Mouse (Mus musculus) heart, embryonic 16.5 days (tissue): ENCODE measurements around the gene Eif2ak2. TPM values are rescaled to one million over a fixed set of nuclear protein-coding genes. Genes with fewer than 3 reads are reported as not detected.

Experiments
- ATAC-seq: fragments of 200-750 bp; cut with Nextera tagmentation; replicated peaks from 2 replicates; pipeline ENCODE4 v1.8.0; 2017; ENCODE audit warnings: moderate number of reproducible peaks; ENCODE audit not compliant: insufficient read depth, low FRiP score; ENCODE audit errors: extremely low read depth
- H3K27ac ChIP-seq: fragments of 300-500 bp; sonication (generic); 2 replicates; pipeline ENCODE4 v1.5.1; 2014; ENCODE audit warnings: mild to moderate bottlenecking, low read length, control low read depth, moderate library complexity
- H3K27me3 ChIP-seq: fragments of 300-500 bp; sonication (generic); 2 replicates; pipeline ENCODE4 v1.6.1; 2014; ENCODE audit warnings: low read length, mixed read lengths; ENCODE audit not compliant: control insufficient read depth, insufficient read depth
- H3K36me3 ChIP-seq: fragments of 300-500 bp; sonication (generic); 2 replicates; pipeline ENCODE4 v1.6.1; 2014; ENCODE audit not compliant: control insufficient read depth, insufficient read depth
- H3K4me1 ChIP-seq: fragments of 300-500 bp; sonication (generic); 2 replicates; pipeline ENCODE4 v1.6.1; 2014; ENCODE audit warnings: low read length, mixed read lengths; ENCODE audit not compliant: control insufficient read depth, insufficient read depth
- H3K4me2 ChIP-seq: fragments of 300-500 bp; sonication (generic); 2 replicates; pipeline ENCODE4 v1.6.1; 2014; ENCODE audit warnings: low read depth, mild to moderate bottlenecking, control low read depth, low read length
- H3K4me3 ChIP-seq: fragments of 300-500 bp; sonication (generic); 2 replicates; pipeline ENCODE4 v1.5.1; 2014; ENCODE audit warnings: mild to moderate bottlenecking, control low read depth, low read length
- H3K9ac ChIP-seq: fragments of 300-500 bp; sonication (generic); 2 replicates; pipeline ENCODE4 v1.6.1; 2014; ENCODE audit warnings: low read length, control low read depth
- H3K9me3 ChIP-seq: fragments of 300-500 bp; sonication (generic); replicated peaks from 2 replicates; pipeline ENCODE4 v1.6.1; 2016; ENCODE audit warnings: low read length; ENCODE audit not compliant: control insufficient read depth
- whole genome bisulfite sequencing: fragments of 180-500 bp; shearing (Covaris S2); extraction: QIAGEN DNeasy Blood & Tissue Kit; methylation state at CpG from one replicate; pipeline ENCODE4 v1.1.7; 2014; 5-methylcytosine and 5-hydroxymethylcytosine counted together
- polyA plus RNA-seq: library from polyadenylated mRNA; unstranded; fragments of >200 nt; fragmentation: Nextera tagmentation; extraction: Ambion mirVana; gene quantifications from 2 replicates; pipeline ENCODE4 v1.2.1, GENCODE M21; 2015

Eif2ak2 gene
- polyA plus RNA-seq, 1 experiment from 2014 or later = 9.6 TPM

GRCm38 (mm10) chr17:78873886-78874285 is 8.5 kb downstream of the Eif2ak2 start:
- Histone ChIP-seq H3K27me3 (no peaks in the 10 kb centered on the region), H3K4me2 (no peak overlapping the region), H3K9me3 (no peaks in the 10 kb centered on the region), H3K4me1 (no peaks in the 10 kb centered on the region), H3K27ac (no peak overlapping the region), H3K4me3 (no peak overlapping the region), H3K36me3 (peaks cover 22% of the 10 kb centered on the region), H3K9ac (no peak overlapping the region)
- 89% methylated on average over 6 of the region's 6 CpGs for WGBS
- no peak for ATAC-seq

- no peak overlapping the region for H3K4me2 ChIP-seq
- no peaks in the 10 kb centered on the region for H3K27me3 ChIP-seq
- WGBS = 87% methylated on average over 10 of the region's 10 CpGs
- H3K4me1 ChIP-seq = no peaks in the 10 kb centered on the region
- no peak overlapping the region for H3K4me3 ChIP-seq
- H3K9me3 ChIP-seq = no peaks in the 10 kb centered on the region
- peaks cover 23% of the 10 kb centered on the region for H3K36me3 ChIP-seq
- H3K9ac ChIP-seq = no peak overlapping the region
- no peak for ATAC-seq
- no peak overlapping the region for H3K27ac ChIP-seq
Measured at GRCm38 (mm10) chr17:78856243-78856642, 26.1 kb downstream of the Eif2ak2 start.

- H3K9ac ChIP-seq = no peak overlapping the region
- no peaks in the 10 kb centered on the region for H3K4me1 ChIP-seq
- WGBS = 92% methylated on average over 7 of the region's 7 CpGs
- no peaks in the 10 kb centered on the region for H3K27me3 ChIP-seq
- no peak overlapping the region for H3K27ac ChIP-seq
- H3K4me2 ChIP-seq = no peak overlapping the region
- H3K36me3 ChIP-seq = peaks cover 53% of the 10 kb centered on the region
- no peaks in the 10 kb centered on the region for H3K9me3 ChIP-seq
- ATAC-seq = no peak
- H3K4me3 ChIP-seq = no peak overlapping the region
Measured at GRCm38 (mm10) chr17:78842271-78842928, 40.0 kb downstream of the Eif2ak2 start.

GRCm38 (mm10) chr17:78836056-78836455 is 46.3 kb downstream of the Eif2ak2 start:
- Histone ChIP-seq H3K36me3 (peaks cover 20% of the 10 kb centered on the region), H3K4me2 (peak overlapping the region; percentile 91), H3K4me1 (0 out of 2 replicates have a peak, but pooled peaks cover 5% of the 10 kb centered on the region), H3K9ac (peak overlapping the region; percentile 76), H3K27me3 (no peaks in the 10 kb centered on the region), H3K9me3 (no peaks in the 10 kb centered on the region), H3K4me3 (peak overlapping the region; percentile 94), H3K27ac (peak overlapping the region; percentile 84)
- 28% methylated on average over 2 of the region's 2 CpGs for WGBS
- no peak for ATAC-seq

- Histone ChIP-seq H3K27ac (peak within 1 kb of the TSS; percentile 89), H3K4me2 (peak within 1 kb of the TSS; percentile 91), H3K4me1 (0 out of 2 replicates have a peak, but pooled peaks cover 5% of the 10 kb centered on the region), H3K9ac (peak within 1 kb of the TSS; percentile 96), H3K27me3 (no peaks in the 10 kb centered on the region), H3K36me3 (peaks cover 18% of the 10 kb centered on the region), H3K9me3 (no peaks in the 10 kb centered on the region), H3K4me3 (peak within 1 kb of the TSS; percentile 94)
- peak; percentile 98 for ATAC-seq
- under 1% methylated on average over 81 of the region's 81 CpGs for WGBS
Measured at GRCm38 (mm10) chr17:78834856-78835835, 47.2 kb downstream of the Eif2ak2 start, which contains the start of the genes Heatr5b and Gpatch11. TSS of gene Heatr5b (minus strand) at chr17:78835364. TSS of gene Gpatch11 (plus strand) at chr17:78835567.

- Histone ChIP-seq H3K27me3 (no peaks in the 10 kb centered on the region), H3K27ac (0 out of 2 replicates have a peak overlapping the region, but pooled peaks have one; percentile 12), H3K9ac (peak overlapping the region; percentile 22; the same call in 1 of the 2 replicates), H3K4me3 (no peak overlapping the region), H3K4me2 (no peak overlapping the region), H3K9me3 (no peaks in the 10 kb centered on the region), H3K36me3 (peaks cover 35% of the 10 kb centered on the region), H3K4me1 (peaks cover 5% of the 10 kb centered on the region; the same call in 1 of the 2 replicates)
- no peak; the same call in 1 of the 2 replicates for ATAC-seq
- WGBS = 59% methylated on average over 13 of the region's 13 CpGs
Measured at GRCm38 (mm10) chr17:78824346-78824745, 58.0 kb downstream of the Eif2ak2 start.

- Histone ChIP-seq H3K4me3 (no peak overlapping the region), H3K27me3 (no peaks in the 10 kb centered on the region), H3K9me3 (no peaks in the 10 kb centered on the region), H3K4me2 (no peak overlapping the region), H3K4me1 (peaks cover 2% of the 10 kb centered on the region; the same call in 1 of the 2 replicates), H3K9ac (no peak overlapping the region), H3K36me3 (peaks cover 29% of the 10 kb centered on the region), H3K27ac (peak overlapping the region; percentile 48; the same call in 1 of the 2 replicates)
- WGBS = 83% methylated on average over 3 of the region's 3 CpGs
- 0 out of 2 replicates have a peak, but pooled peaks have one; percentile 28 for ATAC-seq
Measured at GRCm38 (mm10) chr17:78809582-78809981, 72.8 kb downstream of the Eif2ak2 start.

- Histone ChIP-seq H3K27ac (no peak overlapping the region), H3K4me1 (peaks cover 2% of the 10 kb centered on the region; the same call in 1 of the 2 replicates), H3K36me3 (peaks cover 32% of the 10 kb centered on the region), H3K9ac (no peak overlapping the region), H3K9me3 (no peaks in the 10 kb centered on the region), H3K4me3 (no peak overlapping the region), H3K4me2 (no peak overlapping the region), H3K27me3 (no peaks in the 10 kb centered on the region)
- peak; percentile 86; the same call in 1 of the 2 replicates for ATAC-seq
Measured at GRCm38 (mm10) chr17:78809019-78809418, 73.4 kb downstream of the Eif2ak2 start.
